Mouse (Mus musculus): ENCODE results near the gene Itm2c.

Gene Itm2c

DNA sequence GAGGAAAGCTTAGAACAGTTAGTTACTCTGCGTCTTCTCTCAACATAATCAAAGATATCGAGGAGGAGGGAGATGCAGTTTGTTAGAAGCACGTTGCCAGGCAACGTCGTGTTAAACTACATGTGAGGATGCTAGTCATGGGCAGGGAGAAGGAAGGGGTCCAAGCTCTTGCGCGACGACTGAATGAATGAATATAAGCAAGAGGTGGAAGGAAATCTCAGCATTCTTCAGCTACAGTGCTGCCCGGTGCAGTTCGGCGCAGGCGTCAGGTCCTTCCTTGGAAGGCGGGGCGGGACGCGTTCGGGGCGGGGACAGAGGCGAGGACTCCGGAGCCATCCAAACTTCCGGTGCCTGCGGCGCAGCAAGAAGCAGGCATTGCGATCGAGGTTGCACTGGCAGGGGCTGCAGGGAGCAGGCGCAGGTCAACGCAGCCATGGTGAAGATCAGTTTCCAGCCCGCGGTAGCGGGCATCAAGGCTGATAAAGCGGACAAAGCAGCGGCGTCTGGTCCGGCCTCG lies at the start of gene Itm2c:
Gene Itm2c (plus strand): TSS at position 51 of the 517 bp plus-strand sequence.
- peak; percentile 64 for ATAC-seq (ENCODE audit: insufficient number of reproducible peaks, low FRiP score, low TSS enrichment)

DNA sequence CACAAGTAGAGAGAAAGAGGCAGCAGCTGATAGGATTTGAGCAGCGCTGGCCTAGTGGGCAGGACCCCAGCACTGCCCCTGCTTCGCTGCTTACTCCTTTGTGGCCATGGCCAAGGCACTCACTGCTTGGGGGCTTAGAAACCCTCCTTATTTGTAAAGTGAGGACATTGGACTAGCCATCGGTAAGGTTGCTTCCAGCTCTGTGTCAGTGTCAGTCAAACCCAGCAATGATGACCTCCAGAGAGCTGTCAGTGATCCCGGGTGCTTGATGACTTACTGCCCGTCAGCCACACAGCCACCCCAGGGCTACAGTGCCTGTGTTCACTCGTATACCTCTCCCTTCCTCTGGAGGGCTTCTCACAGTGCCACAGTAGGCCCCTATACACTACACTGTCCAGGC lies 49.1 kb upstream of the Itm2c start:
- ATAC-seq (ENCODE audit: insufficient number of reproducible peaks, low FRiP score, low TSS enrichment): no peak

DNA sequence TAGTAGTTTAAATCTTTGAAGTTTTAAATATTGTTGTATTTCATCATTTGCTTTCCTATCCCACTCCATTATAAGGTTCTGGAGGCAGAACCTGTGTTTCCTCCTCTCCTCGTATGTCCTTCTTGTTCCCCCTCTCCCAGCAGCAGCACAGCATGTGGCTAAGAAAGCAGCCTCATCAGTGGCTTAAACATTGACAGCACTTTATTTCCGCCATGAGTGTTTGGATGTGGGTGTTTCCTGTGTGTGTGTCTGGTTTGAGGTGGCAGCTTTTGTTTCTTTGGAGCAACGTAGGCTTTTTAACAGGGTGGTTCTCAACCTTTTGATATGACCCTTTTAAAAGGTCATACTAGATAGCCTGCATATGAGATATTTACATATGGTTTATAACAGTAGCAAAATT lies 48.6 kb upstream of the Itm2c start:
- no peak for ATAC-seq (ENCODE audit: insufficient number of reproducible peaks, low FRiP score, low TSS enrichment)

DNA sequence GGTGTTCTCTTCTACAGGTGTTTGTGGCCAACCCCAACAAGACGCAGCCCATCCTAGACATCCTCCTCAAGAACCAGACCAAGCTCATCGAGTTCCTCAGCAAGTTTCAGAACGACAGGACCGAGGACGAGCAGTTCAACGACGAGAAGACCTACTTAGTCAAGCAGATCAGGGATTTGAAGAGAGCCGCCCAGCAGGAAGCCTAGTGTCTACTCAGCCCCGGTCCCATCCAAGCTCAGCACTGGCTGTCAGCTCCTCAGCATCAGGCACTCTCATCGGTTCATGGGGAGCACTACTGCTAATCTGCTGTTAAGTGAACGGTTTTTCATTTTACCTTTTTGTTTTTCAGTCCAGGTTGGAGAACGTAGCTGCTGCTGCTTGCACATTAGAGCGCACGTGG lies 45.1 kb upstream of the Itm2c start:
- ATAC-seq (ENCODE audit: insufficient number of reproducible peaks, low FRiP score, low TSS enrichment): no peak

- no peak for ATAC-seq (ENCODE audit: insufficient number of reproducible peaks, low FRiP score, low TSS enrichment)
These were observed 43.2 kb upstream of the Itm2c start for GRCm38 (mm10) chr1:85850851-85851250.

DNA sequence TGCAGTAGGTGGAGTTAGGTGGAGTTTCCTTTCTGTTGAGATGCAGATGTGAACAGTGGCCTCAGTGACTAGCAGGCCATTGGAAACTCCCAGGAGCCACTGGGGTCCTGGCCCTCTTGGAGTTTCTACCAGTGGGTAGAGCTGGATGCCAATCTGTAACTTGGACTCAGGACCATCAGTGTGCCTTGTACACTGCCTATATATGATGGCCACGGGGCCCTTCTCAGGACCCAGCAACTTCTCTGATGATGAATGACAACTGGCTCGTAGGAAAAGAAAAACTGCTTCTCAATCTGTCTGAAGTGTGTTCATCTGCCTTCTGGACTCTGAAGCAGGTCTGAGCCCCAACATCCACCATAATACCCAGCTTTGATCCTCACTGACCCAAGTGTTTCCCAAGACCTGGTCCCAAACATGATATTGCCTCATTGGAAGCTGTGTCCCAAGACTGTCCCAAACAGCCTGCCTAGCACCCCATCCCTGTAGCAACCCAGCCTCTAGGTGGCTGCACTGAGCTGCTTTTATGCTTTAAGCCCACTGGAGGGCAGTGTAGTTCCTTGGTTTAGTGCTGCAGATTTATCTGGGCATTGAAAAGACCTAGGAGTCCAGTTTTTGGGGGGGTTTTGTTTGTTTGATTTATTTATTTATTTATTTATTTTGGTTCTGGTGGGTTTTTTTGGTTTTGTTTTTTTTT lies 40.9 kb upstream of the Itm2c start:
- peak; percentile 74 for ATAC-seq (ENCODE audit: insufficient number of reproducible peaks, low FRiP score, low TSS enrichment)

DNA sequence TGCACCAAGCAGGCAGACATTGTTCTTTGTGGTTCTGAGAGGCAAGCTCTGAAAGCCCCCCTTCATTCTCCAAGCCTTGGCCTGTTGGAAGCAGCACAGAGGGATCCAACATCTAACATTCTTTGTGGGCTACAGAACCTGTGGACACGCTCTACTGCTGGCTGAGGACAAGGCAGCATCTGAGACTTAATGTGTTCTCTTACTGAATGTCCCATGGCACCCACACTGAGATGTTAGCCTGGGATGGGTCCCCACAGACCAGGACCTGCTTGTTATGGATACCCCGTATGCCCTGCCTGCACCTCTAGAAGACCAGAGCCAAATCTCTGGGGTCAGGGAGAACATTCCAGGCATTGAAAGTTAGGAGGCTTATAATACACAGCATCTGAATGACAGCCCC lies 40.2 kb upstream of the Itm2c start:
- ATAC-seq (ENCODE audit: insufficient number of reproducible peaks, low FRiP score, low TSS enrichment): no peak

- ATAC-seq (ENCODE audit: insufficient number of reproducible peaks, low FRiP score, low TSS enrichment): no peak
These were observed 39.6 kb upstream of the Itm2c start for GRCm38 (mm10) chr1:85854475-85854874.

- ATAC-seq (ENCODE audit: insufficient number of reproducible peaks, low FRiP score, low TSS enrichment): no peak
These were observed 37.8 kb upstream of the Itm2c start for GRCm38 (mm10) chr1:85856266-85856665.

GRCm38 (mm10) chr1:85857261-85857754 lies 36.8 kb upstream of the Itm2c start:
- ATAC-seq (ENCODE audit: insufficient number of reproducible peaks, low FRiP score, low TSS enrichment): no peak

DNA sequence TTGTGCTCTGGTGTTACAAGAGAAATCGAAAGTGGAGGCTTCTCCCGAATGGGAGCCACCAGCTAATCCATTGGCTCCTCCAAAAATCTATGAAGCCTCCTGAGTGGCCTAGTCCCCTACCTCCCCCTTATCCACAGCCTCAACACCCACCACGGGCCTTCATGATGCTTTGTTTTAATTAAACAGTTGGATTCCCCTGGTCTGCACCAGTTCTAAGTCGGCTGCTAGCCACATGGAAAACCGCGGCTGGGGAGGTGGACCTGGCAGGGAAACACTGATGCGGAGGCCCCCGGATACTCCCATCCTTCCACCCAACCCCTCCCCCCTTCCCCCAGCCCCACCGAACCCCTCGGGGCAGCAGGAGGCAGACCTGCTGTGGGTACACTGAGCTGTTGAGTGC lies 29.7 kb upstream of the Itm2c start:
- no peak for ATAC-seq (ENCODE audit: insufficient number of reproducible peaks, low FRiP score, low TSS enrichment)

GRCm38 (mm10) chr1:85870001-85870400 lies 24.1 kb upstream of the Itm2c start:
- peak; percentile 88 for ATAC-seq (ENCODE audit: insufficient number of reproducible peaks, low FRiP score, low TSS enrichment)

GRCm38 (mm10) chr1:85870546-85870945 lies 23.5 kb upstream of the Itm2c start:
- no peak for ATAC-seq (ENCODE audit: insufficient number of reproducible peaks, low FRiP score, low TSS enrichment)

GRCm38 (mm10) chr1:85882003-85882402 lies 12.1 kb upstream of the Itm2c start:
- no peak for ATAC-seq (ENCODE audit: insufficient number of reproducible peaks, low FRiP score, low TSS enrichment)

GRCm38 (mm10) chr1:85887221-85887620 lies 6.9 kb upstream of the Itm2c start:
- no peak for ATAC-seq (ENCODE audit: insufficient number of reproducible peaks, low FRiP score, low TSS enrichment)

DNA sequence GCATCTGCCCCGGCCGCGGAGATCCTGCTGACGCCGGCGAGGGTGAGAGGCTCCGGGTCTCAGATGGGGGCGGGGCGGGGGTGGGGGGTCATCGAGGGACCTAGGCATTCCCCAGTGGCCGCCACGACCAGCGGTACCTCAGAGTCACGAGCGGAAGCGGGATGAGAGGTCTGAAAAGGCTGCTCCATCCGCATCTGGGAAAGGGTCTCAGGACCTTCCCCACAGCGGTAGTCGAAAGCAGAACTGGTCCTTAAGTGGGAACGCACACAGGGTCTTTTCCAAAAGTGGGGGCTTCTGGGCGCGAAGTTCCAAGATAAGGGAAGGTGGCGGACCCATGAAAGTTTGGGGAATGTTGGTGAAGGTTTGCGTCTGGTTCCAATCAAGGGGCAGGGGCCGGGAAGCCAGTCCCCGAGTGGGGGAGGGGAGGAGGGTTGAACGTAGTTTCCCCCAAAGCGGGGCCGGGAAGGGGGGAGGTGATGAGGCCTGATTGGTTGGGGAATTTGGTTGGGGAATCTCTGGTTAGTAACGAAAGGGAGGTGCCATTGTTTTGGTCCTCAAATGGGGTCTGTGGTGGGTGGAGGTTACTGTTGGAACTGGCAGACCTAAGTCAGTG lies 773 bp downstream of the Itm2c start:
- peak; percentile 2; the same call in 1 of the 2 replicates for ATAC-seq (ENCODE audit: insufficient number of reproducible peaks, low FRiP score, low TSS enrichment)

GRCm38 (mm10) chr1:85895391-85895837 lies 1.3 kb downstream of the Itm2c start:
- peak; percentile 57 for ATAC-seq (ENCODE audit: insufficient number of reproducible peaks, low FRiP score, low TSS enrichment)

DNA sequence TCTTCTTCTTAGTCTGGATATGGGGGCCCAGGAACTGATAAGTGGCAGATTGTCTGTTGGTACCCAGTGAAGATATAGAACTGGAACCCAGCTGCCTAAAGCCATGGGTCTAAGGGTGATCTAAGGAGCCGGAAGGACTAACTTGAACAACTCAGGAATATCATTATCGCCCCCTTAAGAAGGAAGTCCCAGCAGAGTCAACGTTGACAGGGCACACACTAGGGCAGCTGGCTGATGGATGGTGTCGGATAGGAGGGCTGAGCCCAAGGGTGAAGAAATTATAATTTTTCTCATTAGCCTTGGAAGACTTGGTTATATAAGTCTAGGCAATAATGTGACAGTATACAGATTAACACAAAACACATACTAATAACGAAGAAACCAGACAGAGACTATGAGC lies 2.0 kb downstream of the Itm2c start:
- ATAC-seq (ENCODE audit: insufficient number of reproducible peaks, low FRiP score, low TSS enrichment): no peak

DNA sequence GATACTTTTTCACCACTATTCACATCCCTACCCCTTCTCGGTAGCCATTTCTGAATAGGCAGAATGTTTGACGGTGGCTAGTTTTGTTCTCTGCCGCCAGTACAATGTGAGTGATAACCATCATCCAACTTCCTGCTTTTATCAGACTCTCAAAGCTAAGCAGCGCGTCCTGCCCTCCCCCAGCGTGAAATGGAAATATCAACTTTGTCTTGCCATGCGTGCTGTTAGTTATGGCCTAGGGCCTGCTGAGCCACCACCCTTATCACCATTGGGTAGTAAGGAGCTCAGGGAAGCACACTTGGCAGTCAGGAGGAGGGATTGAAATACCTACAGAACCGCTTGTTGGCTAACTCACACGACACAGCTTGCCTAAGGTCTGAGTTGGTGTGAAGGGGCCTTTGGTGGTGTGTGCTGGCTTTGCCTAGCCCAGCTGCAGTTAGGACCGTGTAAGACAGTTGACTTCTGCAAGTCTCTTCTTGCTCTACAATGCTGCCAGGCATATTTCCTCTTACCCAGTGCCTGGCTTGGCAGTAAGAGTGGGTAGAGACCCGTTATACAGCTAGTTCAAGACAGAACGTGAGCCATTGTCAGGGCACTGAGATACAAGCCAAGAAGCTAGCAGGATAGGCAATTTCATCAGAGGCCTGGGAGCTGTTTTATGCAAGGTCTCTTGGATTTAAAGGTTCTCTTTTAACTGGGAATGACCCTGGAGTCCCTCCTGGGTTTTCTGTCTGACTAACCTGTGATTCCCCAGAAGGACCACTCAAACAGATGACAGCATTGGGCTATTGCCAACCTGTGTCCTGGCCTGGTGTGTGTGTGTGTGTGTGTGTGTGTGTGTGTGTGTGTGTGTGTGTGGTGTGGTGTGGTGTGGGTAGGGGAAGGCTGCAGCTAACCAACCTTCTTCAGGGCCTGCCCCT lies 3.0 kb downstream of the Itm2c start:
- no peak for ATAC-seq (ENCODE audit: insufficient number of reproducible peaks, low FRiP score, low TSS enrichment)

GRCm38 (mm10) chr1:85897901-85898760 lies 4.0 kb downstream of the Itm2c start:
- no peak for ATAC-seq (ENCODE audit: insufficient number of reproducible peaks, low FRiP score, low TSS enrichment)

All from cerebellum, adult (tissue).